Mouse (Mus musculus): ENCODE data around the gene Zfhx2. TPM values are rescaled to one million over a fixed set of nuclear protein-coding genes. Genes with fewer than 3 reads are reported as not detected.

Zfhx2 gene
- total RNA-seq, 2 experiments from 2014 or later, result 3.5 to 3.7 TPM

- DNase-seq, result no peak
These were observed 59.4 kb downstream of the Zfhx2 start for GRCm38 (mm10) chr14:55032695-55033225.

DNA sequence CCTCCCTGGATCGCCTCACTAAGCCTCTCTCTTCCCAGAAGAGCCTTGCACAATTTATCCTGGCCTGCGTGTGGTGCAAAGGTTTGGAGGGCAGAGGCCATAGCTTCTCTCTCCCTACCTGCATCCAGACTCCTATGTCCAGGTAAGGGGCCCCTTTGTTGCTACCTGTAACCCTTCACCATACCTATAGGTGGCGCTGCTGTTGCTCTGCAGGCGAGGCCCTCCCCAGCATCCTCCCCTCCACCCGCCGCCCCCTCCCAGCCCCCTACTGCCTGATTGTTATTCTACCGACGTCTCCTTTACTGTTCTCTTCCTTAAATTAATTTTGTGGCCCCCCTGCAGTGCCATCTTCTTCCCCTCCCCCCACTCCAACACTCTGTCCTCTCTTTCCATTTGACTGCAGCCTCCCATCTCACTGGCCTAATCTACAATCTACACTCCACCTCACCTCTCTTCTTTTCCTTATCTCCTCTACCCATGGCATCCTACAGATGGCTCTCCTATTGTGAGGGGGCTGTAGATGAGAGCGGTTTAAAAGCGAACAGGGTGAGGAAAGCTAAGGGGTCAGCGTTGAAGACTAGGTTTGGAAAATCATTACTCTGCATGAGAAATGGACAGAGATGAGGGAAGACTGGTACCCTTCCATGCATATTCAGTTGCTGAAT lies 63.0 kb downstream of the Zfhx2 start:
- DNase-seq, result no peak

- DNase-seq, result no peak
These were observed 63.7 kb downstream of the Zfhx2 start for GRCm38 (mm10) chr14:55028333-55028835.

DNA sequence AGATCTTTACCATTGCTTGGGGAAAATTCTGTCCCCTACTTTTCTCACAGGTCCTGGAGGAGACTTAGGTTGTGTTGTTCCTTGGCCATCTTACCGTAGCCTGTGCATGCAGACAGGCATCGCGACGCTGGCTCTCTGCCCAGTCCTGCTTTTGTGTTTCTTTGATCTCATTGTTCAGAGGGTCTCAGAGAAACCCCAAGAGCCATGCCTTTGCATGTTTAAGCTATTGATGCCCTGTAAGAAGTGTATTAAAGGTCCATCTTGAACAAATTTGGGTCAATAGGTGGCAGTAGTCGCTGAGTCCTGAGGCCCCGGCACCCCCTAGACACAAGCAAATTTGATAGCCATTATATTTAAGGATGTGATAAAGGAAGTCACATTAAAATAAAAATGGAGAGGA lies 64.5 kb downstream of the Zfhx2 start:
- DNase-seq, result no peak

- no peak for DNase-seq
These were observed 64.9 kb downstream of the Zfhx2 start for GRCm38 (mm10) chr14:55027251-55027650.

- DNase-seq, result no peak
These were observed 66.6 kb downstream of the Zfhx2 start for GRCm38 (mm10) chr14:55025527-55025926.

DNA sequence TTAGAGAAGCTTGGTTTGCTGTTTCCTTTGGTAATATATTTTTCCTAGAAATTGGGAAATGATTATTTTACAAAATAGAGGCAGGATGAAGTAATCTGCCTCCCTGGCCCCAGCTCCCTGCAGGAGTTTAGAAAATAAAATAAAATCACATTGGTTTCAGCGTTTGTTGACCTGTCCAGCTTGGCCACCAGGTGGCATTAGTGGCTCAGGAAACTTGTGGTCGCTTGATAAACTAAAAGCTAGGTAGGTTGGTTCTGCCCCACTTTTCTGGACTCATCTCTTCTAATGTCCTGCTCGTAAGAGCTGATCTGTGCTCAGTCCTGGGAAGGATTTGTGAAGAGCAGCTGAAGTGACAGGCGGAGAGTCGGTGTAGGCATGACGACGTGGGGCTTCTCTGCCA lies 67.9 kb downstream of the Zfhx2 start:
- no peak for DNase-seq

DNA sequence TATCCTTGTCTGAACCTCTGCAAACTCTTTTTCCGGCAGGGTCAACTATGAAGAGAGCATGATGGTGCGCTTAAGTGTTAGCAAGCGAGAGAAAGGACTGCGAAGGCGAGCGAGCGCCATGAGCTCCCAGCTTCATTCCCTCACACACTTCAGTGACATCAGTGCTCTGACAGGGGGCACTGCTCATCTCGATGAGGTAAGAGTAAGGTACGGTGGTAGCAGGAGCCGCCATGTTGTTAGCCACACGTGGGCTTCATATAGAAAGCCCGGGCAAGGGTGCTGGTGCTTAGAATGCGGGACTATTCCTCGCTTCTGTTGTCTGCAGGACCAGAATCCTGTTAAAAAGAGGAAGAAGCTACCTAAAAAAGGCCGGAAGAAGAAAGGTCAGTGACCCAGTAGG lies 69.1 kb downstream of the Zfhx2 start:
- no peak for DNase-seq

- no peak for DNase-seq
These were observed 71.7 kb downstream of the Zfhx2 start for GRCm38 (mm10) chr14:55020394-55020793.

DNA sequence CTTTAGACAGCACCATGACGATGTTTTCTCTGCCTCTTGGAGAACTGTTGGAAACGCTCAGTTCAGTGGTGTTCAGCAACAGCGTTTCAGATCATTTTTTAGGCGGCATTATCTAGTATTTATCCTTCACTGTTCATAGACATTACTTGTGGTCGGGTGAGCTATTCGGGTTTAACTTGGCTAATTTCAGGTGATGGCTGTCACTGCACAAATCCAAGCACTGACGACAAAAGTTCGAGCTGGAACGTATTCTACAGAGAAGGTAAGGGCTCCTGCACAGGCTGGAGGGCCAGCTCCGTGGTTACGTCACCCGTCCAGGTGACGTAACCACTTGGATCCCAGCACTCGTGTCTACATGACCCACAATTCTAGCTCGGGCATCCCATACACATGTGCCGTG lies 75.2 kb downstream of the Zfhx2 start:
- DNase-seq, result no peak

GRCm38 (mm10) chr14:55015767-55016111 lies 76.4 kb downstream of the Zfhx2 start:
- peak; percentile 15 for DNase-seq

GRCm38 (mm10) chr14:55014991-55015766 lies 76.9 kb downstream of the Zfhx2 start, which contains the start of gene Ngdn:
TSS of gene Ngdn (plus strand) at chr14:55015454.
- peak; percentile 97 for DNase-seq

DNA sequence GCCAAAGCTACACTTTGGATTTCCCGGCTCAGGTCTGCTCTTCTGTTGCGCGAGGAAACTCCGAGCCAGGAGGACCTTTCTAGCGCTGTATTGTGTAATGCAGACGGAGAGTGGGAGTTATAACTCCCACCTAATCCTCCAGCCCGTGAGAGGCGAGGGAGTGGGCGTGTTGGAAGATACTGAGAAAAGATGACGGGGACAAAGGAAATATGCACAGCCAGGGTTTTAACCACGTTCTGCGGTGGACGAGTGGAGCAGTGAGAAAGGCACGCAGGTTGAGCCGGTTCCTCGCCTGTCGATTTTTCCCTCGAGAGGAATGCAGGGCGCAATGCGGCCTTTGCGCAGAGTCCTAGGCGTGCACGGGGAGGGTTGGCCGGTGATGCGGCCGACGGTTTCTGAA lies 77.5 kb downstream of the Zfhx2 start:
- DNase-seq, result no peak

- no peak for DNase-seq
These were observed 81.0 kb downstream of the Zfhx2 start for GRCm38 (mm10) chr14:55011116-55011515.

Other genes with a start within 250 kb of the Zfhx2 start
- gene Homez, start 221.4 kb downstream of the Zfhx2 start, total RNA-seq (2021), result 1 to 10 TPM; 3.3 to 4.5 TPM
- 1 to 10 TPM; 3.0 to 3.5 TPM for gene Ppp1r3e, start 214.8 kb downstream of the Zfhx2 start, total RNA-seq (2021)
- gene Bcl2l2, start 208.9 kb downstream of the Zfhx2 start, total RNA-seq (2021), result 10 to 100 TPM; 21.6 to 24.4 TPM
- 1 to 10 TPM; 1.3 to 2.3 TPM for gene Gm20521, start 208.9 kb downstream of the Zfhx2 start, total RNA-seq (2021)
- gene Pabpn1, start 199.8 kb downstream of the Zfhx2 start, total RNA-seq (2021), result 10 to 100 TPM; 47.1 to 52.7 TPM
- 1 to 10 TPM; 2.4 to 2.5 TPM for gene Slc22a17, start 179.2 kb downstream of the Zfhx2 start, total RNA-seq (2021)
- gene Efs, start 166.2 kb downstream of the Zfhx2 start, total RNA-seq (2021), result 1 to 10 TPM; 2.6 to 3.7 TPM
- gene Il25, start 159.6 kb downstream of the Zfhx2 start, total RNA-seq (2021), result not detected
- under 1 TPM; 0.51 to 0.70 TPM for gene Cmtm5, start 156.1 kb downstream of the Zfhx2 start, total RNA-seq (2021)
- gene Myh6, start 125.4 kb downstream of the Zfhx2 start, total RNA-seq (2021), result 100 to 1,000 TPM in 1 of 2 experiments, 10 to 100 TPM in 1; 42.1 to 200 TPM
- not detected for gene Gm17428, start 115.4 kb downstream of the Zfhx2 start, total RNA-seq (2021)
- 1,000 to 10,000 TPM in 1 of 2 experiments, 100 to 1,000 TPM in 1; 192 to 1,011 TPM for gene Myh7, start 97.7 kb downstream of the Zfhx2 start, total RNA-seq (2021)
- 10 to 100 TPM; 15.7 to 17.0 TPM for gene Ngdn, start 76.9 kb downstream of the Zfhx2 start, total RNA-seq (2021)
- gene Thtpa, start 2.5 kb upstream of the Zfhx2 start, total RNA-seq (2021), result 10 to 100 TPM; 10.5 to 11.1 TPM
- gene Ap1g2, start 14.3 kb upstream of the Zfhx2 start, total RNA-seq (2021), result 1 to 10 TPM; 4.8 to 5.7 TPM
- gene Jph4, start 24.6 kb upstream of the Zfhx2 start, total RNA-seq (2021), result under 1 TPM; 0.28 to 0.35 TPM
- gene Dhrs2, start 129.7 kb upstream of the Zfhx2 start, total RNA-seq (2021), result not detected

Data from gastrocnemius, postnatal 25 days (tissue).